Mouse (Mus musculus) E14TG2a.4 (cell line): ENCODE measurements around the gene Cd3eap.

Experiments
- CTCF ChIP-seq: conservative IDR thresholded peaks from 2 replicates; pipeline ENCODE4 v1.5.1; 2014; ENCODE audit warnings: low read length
- POU5F1 ChIP-seq: IDR thresholded peaks from 2 replicates; pipeline ENCODE4 v1.6.1; 2014; ENCODE audit warnings: low read length, borderline replicate concordance

DNA sequence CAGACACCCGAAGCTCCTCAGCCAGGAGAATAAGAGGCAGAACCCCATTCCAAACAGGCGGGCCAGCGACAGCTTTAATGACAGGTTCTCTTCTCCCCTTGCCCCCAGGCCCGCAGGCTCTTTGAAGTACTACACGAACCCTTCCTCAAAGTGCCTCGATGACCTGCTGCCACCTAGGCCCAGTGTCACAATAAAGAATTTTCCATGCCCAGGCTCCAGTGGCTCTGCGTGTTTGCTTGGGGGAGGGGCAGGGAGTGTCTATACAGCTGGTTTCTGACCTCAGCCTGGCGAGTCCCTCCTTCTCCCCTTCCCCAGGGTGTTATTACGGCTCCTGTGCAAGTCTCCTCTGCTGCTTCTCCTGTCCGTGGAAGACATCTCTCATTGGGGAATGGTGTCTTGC is 3.0 kb downstream of the Cd3eap start:
- TF ChIP-seq CTCF (no peak), POU5F1 (no peak)
